Mouse (Mus musculus) adipocyte (in vitro differentiated cells): ENCODE measurements around the gene Klhl32.
"Not testable (repeated sequence)": the region's sequence is repeated elsewhere in the genome, so short reads cannot be mapped to it uniquely, and the experiment has no call there.

Source experiments
- DNase-seq: peaks from one replicate; pipeline ENCODE4 v3.0.0-alpha.2; 2016; ENCODE audit warnings: low spot score

The Klhl32 gene

DNA sequence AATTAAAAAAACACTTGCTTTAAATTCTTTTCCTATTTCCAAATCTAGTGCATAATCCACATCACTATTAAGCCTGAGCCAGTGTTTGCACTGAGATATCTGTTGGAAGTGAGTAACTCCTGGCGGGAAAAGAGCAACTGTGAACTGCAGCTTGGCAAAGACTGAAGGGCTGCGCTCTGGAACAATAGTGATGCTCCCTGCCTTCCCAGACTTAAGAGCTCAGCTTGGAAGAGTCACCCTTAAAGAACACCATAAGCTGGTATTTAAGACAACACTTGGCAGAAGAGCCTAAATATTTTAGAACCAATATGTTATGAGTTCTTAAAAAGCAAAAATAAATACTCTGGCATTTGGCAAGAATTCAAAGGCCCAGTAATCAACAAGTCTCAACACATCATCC lies 55.7 kb downstream of the Klhl32 start:
- DNase-seq, result no peak

DNA sequence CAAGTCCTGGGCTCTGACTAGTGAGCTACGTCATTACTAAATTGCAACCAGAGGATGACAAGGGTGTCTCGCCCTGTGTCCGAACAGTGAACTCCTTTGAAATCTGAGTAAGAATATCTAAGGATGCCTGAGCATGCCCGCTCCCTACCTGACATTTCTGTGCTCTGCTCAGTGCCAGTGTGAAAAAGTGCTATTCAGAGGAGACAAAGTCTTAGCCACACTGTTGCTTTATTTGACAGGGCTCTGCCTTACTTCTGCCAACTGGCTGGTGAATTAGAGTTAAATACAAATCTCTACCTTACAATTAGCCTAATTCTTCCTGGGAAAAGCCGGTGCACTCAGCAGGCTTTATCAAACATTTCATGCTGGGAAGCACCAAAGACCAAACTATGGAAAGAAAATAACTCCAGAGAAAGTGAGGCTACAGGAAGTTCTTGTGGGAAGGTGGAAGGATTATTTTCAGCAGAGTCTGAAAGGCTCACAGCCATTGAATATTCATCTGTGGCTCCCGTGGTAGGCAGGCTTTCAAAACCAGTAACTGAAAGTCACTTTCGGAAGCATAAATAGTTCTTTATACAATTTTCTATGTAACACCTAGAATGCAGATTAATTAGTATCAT lies 57.1 kb downstream of the Klhl32 start:
- no peak for DNase-seq

DNA sequence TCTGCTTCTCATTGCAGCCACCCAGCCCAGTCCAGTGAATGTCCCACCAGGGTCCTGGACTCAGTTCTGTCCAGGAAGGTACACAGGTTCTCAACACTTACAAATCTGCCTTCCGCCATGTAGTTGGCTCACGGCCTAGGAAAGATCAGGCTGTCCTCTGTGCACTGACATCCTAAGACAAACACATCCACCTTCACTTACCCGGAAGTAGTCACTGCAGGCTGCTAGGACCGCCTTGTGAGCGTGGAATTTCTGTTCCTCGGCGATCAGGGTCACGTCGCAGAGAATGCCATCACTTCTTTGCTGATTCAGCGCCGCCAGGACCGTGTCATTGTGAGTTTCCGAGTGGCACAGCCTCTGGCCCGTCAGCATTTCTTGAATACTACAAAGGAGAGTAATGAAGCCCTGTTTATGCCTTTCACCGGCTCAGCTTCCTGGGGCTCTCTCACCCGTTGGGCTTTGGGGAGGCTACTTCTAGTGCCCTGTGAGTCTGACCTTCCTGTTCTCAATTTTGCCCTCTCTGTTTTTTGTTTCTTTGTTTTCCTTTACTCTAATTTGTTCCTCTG lies 58.4 kb downstream of the Klhl32 start:
- DNase-seq, result no peak

DNA sequence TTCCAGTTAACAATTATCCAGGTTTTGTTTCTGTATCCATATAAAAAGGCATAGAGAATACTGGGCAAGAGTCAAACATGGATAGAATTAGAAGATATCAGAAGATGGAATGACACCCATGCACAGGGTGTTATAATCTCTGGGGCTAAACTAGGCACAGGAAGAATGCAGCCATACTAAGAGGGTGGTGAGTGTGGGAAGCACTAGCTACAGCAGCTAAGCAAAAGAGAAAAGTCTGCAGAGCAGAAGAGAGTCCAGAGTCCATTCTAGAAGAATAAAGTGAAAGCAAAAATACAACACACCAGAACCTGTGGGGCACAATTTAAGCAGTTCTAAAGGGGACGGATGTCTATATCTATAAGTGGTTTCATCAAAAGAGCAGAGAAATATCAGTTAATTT lies 61.6 kb downstream of the Klhl32 start:
- DNase-seq, result no peak

DNA sequence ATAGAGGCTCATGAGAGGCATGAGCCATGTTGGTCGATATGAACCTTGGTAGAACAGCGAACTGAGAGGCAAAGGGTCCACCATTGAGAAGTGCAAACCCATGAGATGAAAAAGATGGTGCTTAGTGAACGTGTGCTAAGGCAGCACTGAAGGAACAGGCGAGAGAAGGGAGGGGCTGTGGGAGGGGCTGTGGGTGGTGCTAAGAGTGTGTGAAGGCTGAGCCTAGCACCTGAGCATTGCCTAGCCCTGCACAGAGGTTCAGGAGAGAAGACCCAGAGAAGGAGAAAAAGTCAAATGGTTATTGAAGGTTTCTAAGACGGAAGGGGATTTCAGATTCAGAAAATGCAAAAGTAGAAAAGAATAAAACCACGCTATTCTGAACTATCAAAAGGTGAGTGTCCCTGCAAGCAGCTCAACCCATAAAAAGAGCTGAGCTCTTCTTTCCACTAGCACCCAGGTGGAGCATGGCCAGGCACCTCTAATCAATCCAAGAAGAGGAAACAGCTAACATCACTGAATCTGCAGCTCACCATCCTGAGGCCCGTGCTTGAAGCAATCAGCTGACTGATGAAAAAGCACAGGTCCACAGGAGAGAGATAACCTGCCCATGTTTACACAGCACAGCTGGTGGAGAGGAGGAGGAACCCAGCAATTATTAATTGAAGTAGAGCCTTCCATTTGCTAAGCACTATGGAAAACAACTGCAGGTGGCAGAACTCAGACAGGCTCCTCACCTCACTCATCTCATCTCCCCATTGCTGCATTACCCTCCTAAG lies 65.0 kb downstream of the Klhl32 start:
- DNase-seq, result no peak

DNA sequence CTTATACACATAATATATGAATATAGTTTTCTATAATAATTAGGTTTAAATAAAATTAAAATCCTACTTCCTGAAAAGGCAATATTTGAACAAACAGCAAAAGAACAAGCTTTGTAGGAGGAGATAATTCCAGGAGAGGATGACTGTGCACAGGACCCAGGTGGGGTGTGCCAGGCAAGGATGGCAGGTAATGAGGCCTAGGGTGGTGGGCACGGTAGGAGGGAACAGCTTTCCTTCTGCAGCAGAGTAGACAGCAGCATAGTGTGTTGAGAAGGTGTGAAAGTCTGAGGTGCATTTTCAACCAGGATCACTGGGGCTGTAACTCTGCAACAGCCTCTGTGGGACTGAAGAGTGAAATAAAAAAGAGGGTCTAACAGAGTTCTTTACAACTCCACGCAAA lies 85.0 kb downstream of the Klhl32 start:
- DNase-seq, result no peak

DNA sequence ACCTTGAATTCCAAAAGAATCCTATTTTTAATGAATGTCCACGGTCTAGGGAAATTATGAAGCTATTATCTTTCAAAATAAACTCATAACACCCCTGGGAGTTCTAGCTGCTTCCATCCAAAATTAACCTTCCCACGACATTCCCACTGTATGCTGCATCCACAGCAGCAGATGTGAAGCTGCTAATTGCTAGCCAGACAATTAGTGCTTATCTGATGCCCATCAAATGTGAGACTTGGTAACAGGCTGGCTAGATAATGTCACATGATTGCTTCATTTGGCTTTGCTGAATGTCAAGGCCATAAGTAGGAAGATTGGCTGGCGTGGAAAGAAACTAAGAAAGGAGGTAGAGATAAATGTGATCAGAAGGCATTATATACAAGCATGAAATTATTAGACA lies 85.5 kb downstream of the Klhl32 start:
- DNase-seq, result no peak

DNA sequence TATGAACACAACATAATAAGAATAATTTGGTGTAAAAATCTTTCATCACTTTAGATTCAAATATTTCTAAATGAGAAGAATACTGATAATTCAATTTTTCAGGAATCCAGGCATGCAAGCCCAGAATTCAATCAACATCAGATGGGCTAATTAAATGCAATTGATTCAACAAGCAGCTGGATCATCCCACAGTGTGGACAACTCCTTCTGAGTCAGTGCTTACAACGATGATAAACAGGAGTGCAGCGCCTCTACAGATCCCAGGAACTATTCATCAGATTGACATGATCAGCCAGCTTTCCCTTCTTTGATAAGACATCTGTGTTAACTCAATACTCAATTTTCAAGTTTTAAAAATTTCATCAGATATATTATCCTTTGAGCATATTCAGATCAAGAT lies 86.4 kb downstream of the Klhl32 start:
- no peak for DNase-seq

DNA sequence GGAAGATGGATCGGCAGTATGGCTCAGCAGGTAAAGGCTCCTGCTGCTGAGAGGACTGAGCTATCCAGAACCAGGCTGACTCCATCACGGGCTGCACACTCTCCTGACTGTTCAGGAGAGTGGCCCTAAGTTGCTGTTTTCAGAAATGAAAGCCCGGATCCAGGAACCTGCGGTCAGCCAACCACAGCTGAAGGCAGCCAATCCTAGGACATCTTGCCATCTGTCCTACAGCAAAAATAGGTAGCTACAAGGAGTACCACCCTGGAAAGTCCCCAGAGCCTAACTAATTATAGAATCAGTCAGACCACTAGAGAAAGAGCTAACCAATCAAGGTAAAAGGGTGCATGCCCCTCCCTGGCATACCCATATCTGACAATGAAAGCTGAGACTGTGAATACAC lies 87.5 kb downstream of the Klhl32 start:
- DNase-seq, result no peak

DNA sequence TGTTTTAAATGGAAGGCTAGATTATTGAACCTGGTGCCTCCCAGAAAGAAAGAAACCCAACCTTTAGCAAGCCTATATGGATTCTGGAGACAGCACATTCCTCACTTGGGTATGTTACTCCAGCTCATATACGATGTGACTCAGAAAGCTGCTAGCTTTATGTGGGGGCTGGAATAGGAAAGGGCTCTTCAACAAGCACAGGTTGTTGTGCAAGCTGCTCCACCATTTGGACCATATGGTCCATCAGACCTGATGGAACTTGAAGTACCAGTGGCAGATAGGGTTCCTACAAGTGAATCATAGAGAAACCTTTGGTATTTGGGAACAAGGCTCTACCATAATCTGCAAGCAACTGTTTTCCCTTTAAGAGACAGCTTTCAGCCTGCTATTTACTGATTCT lies 92.0 kb downstream of the Klhl32 start:
- no peak for DNase-seq

DNA sequence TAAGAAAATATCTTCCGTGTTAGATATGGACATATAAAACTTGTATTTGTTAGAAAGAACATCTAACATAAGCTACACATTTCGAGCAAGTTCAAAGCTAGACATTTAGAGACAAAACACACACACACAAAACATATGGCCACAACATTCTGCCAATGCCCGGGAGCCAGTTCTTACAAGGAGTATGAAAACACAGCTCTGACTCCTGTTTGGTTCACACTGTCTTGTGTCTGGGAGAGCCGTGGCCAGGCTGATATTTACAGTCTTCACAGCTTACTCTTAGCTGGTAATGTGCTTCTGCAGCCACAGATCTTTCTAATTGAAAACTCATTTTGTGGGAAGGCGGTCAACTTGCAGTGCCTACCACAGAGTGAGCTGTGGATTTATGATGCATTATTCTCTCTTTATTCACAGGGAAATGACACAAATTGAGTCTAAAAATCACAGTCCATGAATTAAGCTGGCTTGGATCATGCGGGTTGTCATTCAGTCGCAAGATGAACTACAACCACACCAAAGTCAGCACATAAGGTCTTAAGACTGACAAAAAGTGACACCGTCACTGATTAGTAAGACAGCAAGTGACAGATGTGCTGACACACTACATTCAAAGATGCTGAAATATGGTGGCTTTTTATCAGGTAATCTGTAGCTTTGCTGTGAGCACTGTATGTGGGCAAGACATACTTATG lies 98.3 kb downstream of the Klhl32 start:
- no peak for DNase-seq

DNA sequence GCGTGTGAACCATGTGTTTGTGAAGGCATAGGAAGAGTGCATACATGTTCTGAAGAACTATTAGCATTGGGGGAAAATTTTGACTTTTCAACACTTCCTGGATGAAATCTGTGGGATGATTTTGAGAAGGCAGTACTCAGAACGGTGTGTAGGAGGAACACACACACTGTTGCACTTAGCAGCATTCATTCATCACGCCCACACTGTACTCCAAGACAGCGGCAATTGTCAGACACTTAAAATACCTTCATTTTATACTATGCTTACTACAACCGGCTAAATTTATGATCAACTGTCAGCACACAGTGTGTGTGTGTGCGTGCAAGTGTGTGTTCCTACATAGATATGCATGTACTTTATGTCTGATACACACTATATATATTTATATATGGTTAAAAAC lies 113.8 kb downstream of the Klhl32 start:
- no peak for DNase-seq

DNA sequence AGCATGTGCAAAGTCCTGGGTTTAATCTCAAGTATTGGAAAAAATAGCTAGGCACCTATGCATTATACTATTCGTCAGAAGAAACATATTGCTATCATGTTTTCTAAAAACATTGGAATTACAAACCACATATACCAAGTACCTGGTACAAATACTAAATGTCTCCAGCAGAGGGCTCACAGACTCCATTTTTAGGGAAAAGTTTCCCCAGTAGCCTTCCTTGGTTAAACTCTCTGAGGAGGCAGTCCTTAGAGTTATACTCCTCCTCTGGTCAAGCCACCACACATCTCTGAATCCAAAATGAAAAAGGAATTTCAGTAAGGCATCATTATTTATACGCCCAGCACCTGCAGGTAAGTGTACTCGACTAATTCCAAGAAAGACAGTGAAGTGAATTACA lies 130.1 kb downstream of the Klhl32 start:
- DNase-seq, result peak; percentile 71

DNA sequence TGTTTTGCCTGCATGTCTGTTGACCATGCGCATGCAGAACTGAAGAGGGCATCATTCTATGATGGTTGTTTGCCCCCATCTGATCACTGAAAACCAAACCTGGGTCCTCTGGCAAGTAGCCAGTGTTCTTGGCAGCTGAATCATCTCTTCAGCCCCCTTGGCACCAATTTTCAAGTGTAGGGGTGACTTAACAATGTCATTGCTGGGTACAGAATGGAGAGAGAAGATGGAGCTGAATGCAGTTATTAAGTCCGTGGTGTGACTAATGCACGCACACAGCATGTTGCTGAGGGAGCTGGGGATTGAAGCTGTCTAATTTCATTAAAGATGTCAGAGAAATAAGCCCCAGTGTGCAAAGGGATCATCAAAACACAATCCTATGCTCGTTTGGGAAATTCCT lies 135.4 kb downstream of the Klhl32 start:
- DNase-seq, result no peak

DNA sequence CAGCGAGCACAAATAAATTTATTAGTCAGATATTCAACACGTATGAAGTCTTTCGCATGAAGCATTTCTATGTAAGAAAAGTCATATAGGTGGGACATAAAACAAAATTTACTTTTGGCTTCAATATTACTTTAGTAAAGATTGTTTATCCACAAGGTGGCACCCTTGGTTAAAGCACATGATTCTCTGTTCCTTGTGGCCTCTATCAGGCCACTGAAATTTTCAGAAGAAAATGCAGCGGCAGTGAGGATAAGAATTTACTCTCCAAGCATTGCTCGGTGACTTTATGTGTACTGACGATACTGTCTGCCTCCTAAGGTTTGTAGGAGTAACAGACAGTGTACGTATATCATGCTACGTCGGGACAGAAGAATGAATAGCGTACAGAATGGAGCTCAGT lies 136.6 kb downstream of the Klhl32 start:
- DNase-seq, result no peak

DNA sequence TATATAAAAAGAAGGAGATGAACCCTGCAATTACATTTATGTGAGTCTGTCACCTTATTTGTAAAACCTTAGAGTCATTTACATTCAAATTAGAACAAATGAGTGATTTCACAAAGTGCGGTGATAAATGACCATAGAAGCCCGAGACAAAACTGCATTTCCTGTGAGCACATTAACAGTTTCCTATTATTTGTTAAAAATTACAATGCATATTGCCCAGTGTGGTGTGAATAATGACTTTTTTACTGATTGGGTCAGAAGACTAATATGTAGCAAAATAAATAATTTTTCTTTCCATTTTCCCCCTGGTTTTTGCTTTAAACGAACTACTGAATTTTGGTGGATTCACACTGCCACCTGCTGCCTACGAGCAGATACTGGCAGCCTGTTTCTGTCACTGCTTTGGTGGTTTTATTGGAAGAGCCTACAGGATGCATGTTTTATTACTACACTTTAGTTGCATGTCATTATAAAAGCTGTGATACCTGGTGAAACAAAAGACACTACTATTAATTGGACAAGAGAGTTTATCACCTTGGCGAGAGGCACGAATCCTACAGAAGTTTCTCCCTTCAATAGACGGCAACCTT lies 152.3 kb downstream of the Klhl32 start:
- peak; percentile 38 for DNase-seq

DNA sequence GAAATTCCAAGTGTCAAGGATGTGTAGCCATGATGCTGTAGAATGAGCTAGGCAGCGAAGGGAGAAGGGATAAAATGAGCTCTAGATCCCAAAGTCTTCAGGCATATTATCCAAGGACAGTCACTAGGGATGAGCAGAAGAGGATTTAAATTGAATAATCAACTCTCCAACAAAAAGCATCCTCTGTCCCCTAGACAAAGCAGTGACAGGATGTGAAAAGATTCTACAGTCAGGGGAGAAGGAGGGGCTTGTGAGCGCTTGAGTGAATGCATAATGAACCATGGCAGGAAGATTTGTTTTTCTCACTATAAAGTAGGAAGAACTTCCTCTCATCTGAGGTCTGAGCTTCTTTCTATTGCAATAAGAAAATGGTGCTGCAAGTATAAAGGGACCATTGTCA lies 170.8 kb downstream of the Klhl32 start:
- DNase-seq, result no peak

DNA sequence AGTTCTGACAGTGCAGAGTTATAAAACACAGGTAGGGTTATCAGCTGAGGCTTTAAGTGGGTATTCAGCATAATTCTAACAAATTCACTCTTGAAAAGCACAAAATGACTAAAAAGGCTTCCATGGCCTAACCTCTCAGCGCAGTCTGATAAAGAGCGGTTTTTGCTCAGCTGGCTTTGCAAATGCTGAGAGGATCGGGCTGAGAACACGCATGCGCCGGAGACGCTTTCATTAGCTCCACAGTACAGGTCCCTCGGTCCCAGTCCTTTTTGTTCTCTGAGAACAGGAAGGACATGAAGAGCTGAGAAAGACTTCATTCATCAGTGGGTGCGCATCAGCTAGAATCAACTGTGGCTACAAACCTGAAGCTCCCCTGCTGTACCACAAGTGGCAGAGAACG lies 180.9 kb downstream of the Klhl32 start:
- no peak for DNase-seq

DNA sequence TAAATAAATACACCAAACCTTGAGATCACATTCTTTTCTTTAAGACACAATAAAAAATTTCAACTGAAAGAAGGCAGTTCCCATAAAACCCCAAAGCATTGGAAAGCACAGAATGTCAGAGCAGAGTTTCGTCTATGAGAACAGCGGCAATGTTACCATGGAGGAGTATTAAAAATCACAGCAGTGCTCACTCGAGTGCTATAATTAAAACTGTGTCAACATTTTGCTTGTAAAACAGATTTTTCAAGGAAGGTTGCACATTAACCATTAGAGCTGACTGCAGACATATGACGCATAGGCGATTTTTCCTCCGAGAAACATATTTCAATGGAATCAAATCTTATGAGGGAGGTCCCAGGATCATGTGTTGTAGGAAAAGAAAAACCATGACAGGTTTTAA lies 191.7 kb downstream of the Klhl32 start:
- no peak for DNase-seq

DNA sequence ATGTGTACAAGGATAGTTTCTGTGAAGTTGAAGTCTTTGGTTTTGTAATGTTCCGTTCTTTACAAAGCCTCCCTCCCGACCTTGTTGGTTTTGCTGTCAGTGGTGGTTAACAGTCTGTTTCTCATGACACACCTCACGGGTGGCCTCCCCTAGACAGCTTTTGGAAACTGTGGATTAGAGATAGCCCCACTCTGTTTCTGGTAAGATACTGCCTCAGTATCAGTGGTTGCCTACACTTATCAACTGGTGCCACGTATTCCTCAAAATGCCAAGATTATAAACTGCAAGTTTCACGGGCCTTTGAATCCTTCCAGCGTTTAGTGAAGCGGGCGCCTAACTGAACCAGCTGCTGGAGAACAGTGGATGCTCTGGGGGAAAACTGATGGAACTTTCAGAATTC lies 206.2 kb downstream of the Klhl32 start:
- DNase-seq, result not testable (repeated sequence)

DNA sequence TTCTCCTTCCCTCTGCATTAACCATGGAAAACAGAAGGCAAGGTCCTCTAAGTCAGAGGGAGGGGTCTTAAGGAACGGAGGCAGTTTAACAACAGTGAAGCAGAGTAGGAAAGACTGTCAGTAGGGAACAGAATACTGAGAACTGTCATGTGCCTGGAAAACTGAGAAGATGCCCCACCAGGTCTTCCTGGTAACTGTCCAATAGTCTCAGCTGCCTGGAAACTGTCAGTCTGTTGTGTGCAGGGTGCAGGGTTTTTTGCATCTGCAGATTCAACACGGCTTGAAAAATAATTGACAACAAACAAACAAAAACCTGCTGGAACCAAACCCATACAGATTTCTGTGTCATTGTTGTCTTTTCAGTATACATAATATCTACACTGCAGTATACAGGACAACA lies 208.6 kb downstream of the Klhl32 start:
- DNase-seq, result no peak

DNA sequence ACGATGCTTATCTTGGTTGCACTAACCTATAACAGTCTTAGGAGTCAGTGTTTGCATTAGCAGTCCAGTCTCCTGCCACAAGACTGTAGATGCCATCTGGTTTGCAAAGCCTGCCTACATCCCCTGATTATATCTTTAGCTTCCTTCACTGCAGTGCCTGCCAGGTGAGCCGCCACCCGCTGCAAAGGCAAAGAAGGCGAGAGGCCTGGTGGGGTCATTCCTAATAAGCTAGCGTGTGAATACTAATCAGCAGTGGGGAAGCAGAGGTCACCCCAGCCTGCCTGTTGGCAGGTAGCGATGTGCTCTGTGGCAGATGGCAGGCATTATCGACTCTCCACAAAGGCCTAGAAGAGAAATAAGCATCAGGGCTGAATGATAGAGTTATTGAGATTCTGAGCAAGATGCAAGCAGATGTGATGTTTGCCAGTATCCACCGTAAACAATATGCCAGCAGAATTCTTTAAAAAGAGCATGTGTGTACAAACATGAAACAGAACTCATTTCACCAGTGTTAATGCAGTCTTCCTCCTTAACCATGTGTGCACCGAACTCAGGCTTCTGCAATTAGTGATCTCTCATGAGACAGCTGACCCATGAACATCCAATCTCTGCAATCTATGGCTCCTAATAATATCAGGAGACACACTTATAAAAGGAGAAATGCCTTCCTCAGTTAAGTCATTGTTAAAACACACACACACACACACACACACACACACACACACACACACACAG lies 219.6 kb downstream of the Klhl32 start:
- DNase-seq, result no peak
